Mouse (Mus musculus) forebrain, embryonic 15.5 days (tissue): ENCODE data around the gene Prdm16. TPM values are rescaled to one million over a fixed set of nuclear protein-coding genes. Genes with fewer than 3 reads are reported as not detected.

ENCODE experiments used
- ATAC-seq: fragments of 200-750 bp; cut with Nextera tagmentation; replicated peaks from 2 replicates; pipeline ENCODE4 v1.8.0; 2017; ENCODE audit warnings: mild to moderate bottlenecking, moderate TSS enrichment, moderate library complexity
- H3K27ac ChIP-seq: fragments of 300-500 bp; sonication (generic); replicated peaks from 2 replicates; pipeline ENCODE4 v1.5.1; 2015; ENCODE audit warnings: mild to moderate bottlenecking, inconsistent platforms
- H3K27me3 ChIP-seq: fragments of 300-500 bp; sonication (generic); 2 replicates; pipeline ENCODE4 v1.6.1; 2015; ENCODE audit warnings: inconsistent platforms
- H3K36me3 ChIP-seq: fragments of 300-500 bp; sonication (generic); 2 replicates; pipeline ENCODE4 v1.6.1; 2015; ENCODE audit warnings: mild to moderate bottlenecking, inconsistent platforms
- H3K4me1 ChIP-seq: fragments of 300-500 bp; sonication (generic); 2 replicates; pipeline ENCODE4 v1.6.1; 2015; ENCODE audit warnings: inconsistent platforms
- H3K4me2 ChIP-seq: fragments of 300-500 bp; sonication (generic); replicated peaks from 2 replicates; pipeline ENCODE4 v1.6.1; 2015; ENCODE audit warnings: mild to moderate bottlenecking, inconsistent platforms
- H3K4me3 ChIP-seq: fragments of 300-500 bp; sonication (generic); 2 replicates; pipeline ENCODE4 v1.5.1; 2015; ENCODE audit warnings: mild to moderate bottlenecking, inconsistent platforms
- H3K9ac ChIP-seq: fragments of 300-500 bp; sonication (generic); replicated peaks from 2 replicates; pipeline ENCODE4 v1.6.1; 2015; ENCODE audit warnings: mild to moderate bottlenecking, inconsistent platforms
- H3K9me3 ChIP-seq: fragments of 300-500 bp; sonication (generic); 2 replicates; pipeline ENCODE4 v1.6.1; 2016; ENCODE audit warnings: inconsistent platforms
- WGBS: fragments of 180-500 bp; shearing (Covaris S2); methylation state at CpG from one replicate; pipeline ENCODE4 v1.1.7; 2015; ENCODE audit warnings: mixed read lengths; 5-methylcytosine and 5-hydroxymethylcytosine counted together
- polyA plus RNA-seq: library from polyadenylated mRNA; unstranded; fragments of >200 nt; fragmentation: Nextera tagmentation; extraction: Ambion mirVana; gene quantifications from 2 replicates; pipeline ENCODE4 v1.2.1, GENCODE M21; 2015

The Prdm16 gene
- polyA plus RNA-seq, 1 experiment from 2014 or later, result 33.5 TPM

DNA sequence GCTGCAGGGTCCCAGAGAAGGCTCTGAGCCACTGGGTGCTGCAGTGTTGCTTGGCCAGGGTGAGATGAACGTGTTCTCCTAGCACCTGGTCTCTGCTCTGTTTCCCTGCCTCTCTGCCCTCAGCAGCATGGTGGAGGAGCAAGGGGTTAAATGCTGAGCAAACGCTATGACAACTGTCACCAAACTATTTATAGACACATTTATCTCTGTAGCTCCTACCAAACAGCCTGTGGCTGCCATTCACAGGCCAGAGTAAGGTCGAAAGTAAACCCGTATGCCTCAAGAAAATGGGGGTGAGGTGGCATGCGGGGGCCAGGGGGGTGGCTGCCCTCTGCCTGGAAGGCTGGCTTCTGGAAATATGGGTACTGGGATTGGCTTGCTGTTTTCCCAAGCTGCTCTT is 94.1 kb downstream of the Prdm16 start:
- Histone ChIP-seq H3K4me1 (peaks cover 64% of the 10 kb centered on the region), H3K36me3 (no peaks in the 10 kb centered on the region), H3K27ac (peak overlapping the region; percentile 72), H3K9ac (no peak overlapping the region), H3K9me3 (no peaks in the 10 kb centered on the region), H3K27me3 (no peaks in the 10 kb centered on the region; the same call in 1 of the 2 replicates), H3K4me3 (no peak overlapping the region), H3K4me2 (no peak overlapping the region)
- 41% methylated on average over 5 of the region's 5 CpGs for WGBS
- ATAC-seq, result 0 out of 2 replicates have a peak, but pooled peaks have one; percentile 1

DNA sequence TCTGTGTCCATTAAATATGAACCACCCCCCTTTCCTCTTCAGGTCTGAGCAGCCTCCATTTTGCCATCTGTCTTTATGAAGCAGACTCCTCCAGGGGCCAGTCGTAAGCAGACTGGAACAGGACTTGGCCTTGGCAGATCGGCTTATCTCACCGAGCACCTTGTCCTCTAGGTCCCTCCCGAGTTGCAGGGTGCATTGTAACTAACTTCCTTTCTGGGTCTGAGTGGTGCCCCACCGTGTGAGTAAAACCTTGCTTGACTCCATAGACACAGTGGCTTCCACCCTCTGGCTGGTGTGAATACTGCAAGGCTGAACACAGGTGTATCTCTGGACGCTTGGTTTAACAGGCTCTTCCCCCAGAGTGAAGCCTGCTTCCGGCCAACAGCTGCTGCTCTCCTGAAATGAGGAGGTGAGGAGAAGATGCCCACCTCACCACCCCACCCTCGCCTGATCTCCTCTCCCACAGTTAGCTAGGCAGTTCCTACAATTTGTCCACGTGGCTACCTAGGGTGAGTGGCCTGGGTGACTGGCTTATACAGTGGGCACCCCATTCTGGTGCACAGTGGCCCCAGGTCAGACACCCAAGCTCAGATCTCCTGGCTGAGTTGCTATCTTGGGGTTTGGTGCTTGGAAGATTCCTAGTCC is 94.9 kb downstream of the Prdm16 start:
- no peak overlapping the region for H3K4me3 ChIP-seq
- H3K27ac ChIP-seq, result no peak overlapping the region; the same call in 1 of the 2 replicates
- peaks cover 58% of the 10 kb centered on the region for H3K4me1 ChIP-seq
- H3K9ac ChIP-seq, result no peak overlapping the region
- no peaks in the 10 kb centered on the region; the same call in 1 of the 2 replicates for H3K27me3 ChIP-seq
- no peak overlapping the region for H3K4me2 ChIP-seq
- no peaks in the 10 kb centered on the region for H3K36me3 ChIP-seq
- H3K9me3 ChIP-seq, result no peaks in the 10 kb centered on the region
- ATAC-seq, result no peak
- WGBS, result 72% methylated on average over 9 of the region's 9 CpGs

DNA sequence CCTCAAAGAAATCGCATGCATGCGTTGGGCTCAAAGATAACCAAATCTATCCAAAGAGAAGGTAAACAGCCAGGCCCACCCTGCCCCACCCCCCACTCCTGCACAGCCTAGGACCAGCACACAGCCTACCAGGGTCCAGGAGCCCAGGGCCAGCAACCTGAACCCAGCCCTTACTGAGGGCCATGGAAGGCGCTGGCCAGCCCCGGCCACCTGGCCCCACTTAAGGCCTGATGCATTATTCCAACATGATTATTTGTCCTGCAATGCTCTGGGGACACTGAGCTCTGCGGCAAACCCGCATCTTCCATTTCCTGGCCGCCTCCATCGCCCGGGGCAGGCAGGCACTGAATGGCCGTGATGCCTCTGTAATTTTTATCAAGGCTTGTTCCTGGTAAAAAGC is 96.0 kb downstream of the Prdm16 start:
- Histone ChIP-seq H3K9ac (peak overlapping the region; percentile 4; the same call in 1 of the 2 replicates), H3K4me1 (peaks cover 52% of the 10 kb centered on the region), H3K4me2 (no peak overlapping the region), H3K27me3 (no peaks in the 10 kb centered on the region), H3K36me3 (no peaks in the 10 kb centered on the region), H3K4me3 (no peak overlapping the region), H3K9me3 (no peaks in the 10 kb centered on the region), H3K27ac (peak overlapping the region; percentile 43)
- 11% methylated on average over 10 of the region's 10 CpGs for WGBS
- ATAC-seq, result no peak

DNA sequence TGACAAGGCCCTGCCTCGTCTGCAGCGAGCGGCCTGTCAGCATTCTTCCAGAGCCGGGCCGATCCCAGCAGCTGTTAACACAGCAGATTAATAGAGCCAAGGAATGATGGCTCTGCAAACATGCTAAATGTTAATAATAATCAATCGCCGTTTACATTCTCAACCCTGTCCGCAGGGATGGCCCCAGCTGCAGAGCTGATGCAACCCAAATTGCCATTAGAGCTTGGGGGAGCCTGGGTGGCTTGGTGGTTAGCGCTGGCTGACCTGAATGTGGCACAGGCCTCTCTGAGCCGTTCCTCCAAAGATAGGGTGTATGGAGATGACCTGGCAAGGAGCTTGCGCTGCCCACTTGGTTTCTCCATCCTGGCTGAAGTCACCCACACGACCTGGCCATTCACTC is 97.0 kb downstream of the Prdm16 start:
- Histone ChIP-seq H3K4me3 (no peak overlapping the region), H3K4me2 (no peak overlapping the region), H3K9me3 (no peaks in the 10 kb centered on the region), H3K27me3 (no peaks in the 10 kb centered on the region), H3K36me3 (no peaks in the 10 kb centered on the region), H3K9ac (no peak overlapping the region), H3K27ac (no peak overlapping the region), H3K4me1 (peaks cover 43% of the 10 kb centered on the region)
- 82% methylated on average over 12 of the region's 12 CpGs for WGBS
- ATAC-seq, result no peak

- H3K27ac ChIP-seq, result no peak overlapping the region
- no peaks in the 10 kb centered on the region for H3K27me3 ChIP-seq
- no peaks in the 10 kb centered on the region for H3K36me3 ChIP-seq
- H3K9ac ChIP-seq, result no peak overlapping the region
- H3K4me1 ChIP-seq, result peaks cover 34% of the 10 kb centered on the region
- H3K4me2 ChIP-seq, result no peak overlapping the region
- H3K9me3 ChIP-seq, result no peaks in the 10 kb centered on the region
- ATAC-seq, result no peak
- WGBS, result 86% methylated on average over 4 of the region's 4 CpGs
- H3K4me3 ChIP-seq, result no peak overlapping the region
Measured at GRCm38 (mm10) chr4:154538727-154539126, 97.9 kb downstream of the Prdm16 start.

DNA sequence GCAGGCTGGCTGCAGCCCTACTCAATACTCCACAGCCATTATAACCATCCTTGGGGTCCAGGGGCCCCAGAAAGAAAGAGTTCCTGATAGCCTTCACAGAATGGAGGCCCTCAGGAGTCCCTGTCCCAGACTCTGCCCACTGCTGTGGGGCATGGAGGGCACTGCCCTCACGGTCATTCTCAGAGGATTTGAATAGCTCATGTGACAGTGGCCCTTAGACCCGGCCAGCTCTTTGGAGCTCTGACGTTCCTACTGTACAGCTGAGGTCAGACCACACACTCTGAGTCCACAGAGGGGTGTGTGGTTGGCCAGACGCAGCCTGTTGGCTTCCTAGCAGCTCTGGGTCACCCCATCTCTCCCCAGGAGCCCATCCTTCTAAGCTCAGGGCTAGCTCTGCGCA is 100.6 kb downstream of the Prdm16 start:
- Histone ChIP-seq H3K4me2 (no peak overlapping the region), H3K4me1 (peaks cover 19% of the 10 kb centered on the region), H3K4me3 (no peak overlapping the region), H3K27me3 (no peaks in the 10 kb centered on the region), H3K9ac (no peak overlapping the region), H3K27ac (no peak overlapping the region), H3K36me3 (no peaks in the 10 kb centered on the region), H3K9me3 (no peaks in the 10 kb centered on the region)
- 63% methylated on average over 5 of the region's 5 CpGs for WGBS
- ATAC-seq, result no peak

DNA sequence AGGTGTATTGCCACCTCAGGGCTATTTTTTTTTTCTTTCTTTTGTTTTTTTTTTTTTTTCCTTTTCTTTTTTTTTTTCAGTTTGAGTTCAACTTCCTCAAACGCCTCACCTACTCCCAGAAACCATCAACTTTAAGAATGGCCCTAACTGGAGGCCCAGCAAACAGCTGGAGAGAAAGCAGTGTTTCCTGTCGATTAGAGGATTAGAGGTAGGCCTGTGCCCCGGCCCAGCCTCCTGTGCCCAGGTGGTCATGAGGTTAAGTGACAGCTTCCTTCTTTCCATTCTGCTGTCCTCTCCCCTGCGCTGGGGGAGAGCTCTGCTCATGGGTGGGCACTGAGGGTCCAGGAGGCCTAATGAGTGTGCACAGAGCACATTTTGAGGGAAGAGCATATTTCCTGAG is 105.3 kb downstream of the Prdm16 start:
- no peaks in the 10 kb centered on the region for H3K36me3 ChIP-seq
- H3K27me3 ChIP-seq, result no peaks in the 10 kb centered on the region
- H3K4me3 ChIP-seq, result no peak overlapping the region
- peaks cover 21% of the 10 kb centered on the region for H3K4me1 ChIP-seq
- H3K4me2 ChIP-seq, result no peak overlapping the region
- WGBS, result 33% methylated on average over 4 of the region's 4 CpGs
- H3K9ac ChIP-seq, result no peak overlapping the region
- no peak for ATAC-seq
- H3K27ac ChIP-seq, result no peak overlapping the region
- no peaks in the 10 kb centered on the region for H3K9me3 ChIP-seq

- Histone ChIP-seq H3K4me1 (peaks cover 25% of the 10 kb centered on the region), H3K4me2 (no peak overlapping the region), H3K27me3 (no peaks in the 10 kb centered on the region), H3K4me3 (no peak overlapping the region), H3K36me3 (no peaks in the 10 kb centered on the region), H3K27ac (no peak overlapping the region), H3K9ac (no peak overlapping the region), H3K9me3 (no peaks in the 10 kb centered on the region)
- 70% methylated on average over 7 of the region's 7 CpGs for WGBS
- ATAC-seq, result no peak
Measured at GRCm38 (mm10) chr4:154530336-154530735, 106.3 kb downstream of the Prdm16 start.

DNA sequence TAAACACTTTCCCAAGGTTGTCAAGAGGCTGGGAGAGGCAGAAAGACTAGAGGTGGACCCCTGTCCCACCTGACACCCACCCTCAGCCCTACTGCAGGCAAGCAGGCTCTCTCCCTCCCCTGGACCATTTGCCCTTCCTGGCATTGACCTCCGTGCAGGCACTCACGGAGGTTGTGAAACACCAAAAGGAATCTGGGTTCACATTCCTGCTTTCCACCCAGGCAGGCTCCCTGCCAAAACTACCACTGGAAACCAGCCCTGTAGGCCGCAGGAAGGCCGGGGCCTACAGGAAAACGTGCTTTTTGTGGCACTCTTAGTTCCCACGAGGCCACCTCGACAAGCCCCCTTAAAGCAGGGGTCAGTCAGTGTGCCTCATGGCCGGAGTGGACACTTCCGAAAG is 109.2 kb downstream of the Prdm16 start:
- no peak overlapping the region for H3K9ac ChIP-seq
- no peak overlapping the region for H3K27ac ChIP-seq
- H3K4me2 ChIP-seq, result no peak overlapping the region
- H3K4me3 ChIP-seq, result no peak overlapping the region
- ATAC-seq, result no peak
- peaks cover 40% of the 10 kb centered on the region for H3K4me1 ChIP-seq
- 59% methylated on average over 9 of the region's 9 CpGs for WGBS
- H3K27me3 ChIP-seq, result no peaks in the 10 kb centered on the region
- H3K36me3 ChIP-seq, result no peaks in the 10 kb centered on the region
- no peaks in the 10 kb centered on the region for H3K9me3 ChIP-seq

- no peak overlapping the region for H3K27ac ChIP-seq
- H3K36me3 ChIP-seq, result no peaks in the 10 kb centered on the region
- no peaks in the 10 kb centered on the region for H3K27me3 ChIP-seq
- no peak overlapping the region for H3K4me2 ChIP-seq
- no peaks in the 10 kb centered on the region for H3K9me3 ChIP-seq
- 87% methylated on average over 6 of the region's 6 CpGs for WGBS
- no peak overlapping the region for H3K4me3 ChIP-seq
- ATAC-seq, result no peak
- H3K9ac ChIP-seq, result no peak overlapping the region
- H3K4me1 ChIP-seq, result peaks cover 32% of the 10 kb centered on the region
Measured at GRCm38 (mm10) chr4:154526351-154526786, 110.3 kb downstream of the Prdm16 start.

DNA sequence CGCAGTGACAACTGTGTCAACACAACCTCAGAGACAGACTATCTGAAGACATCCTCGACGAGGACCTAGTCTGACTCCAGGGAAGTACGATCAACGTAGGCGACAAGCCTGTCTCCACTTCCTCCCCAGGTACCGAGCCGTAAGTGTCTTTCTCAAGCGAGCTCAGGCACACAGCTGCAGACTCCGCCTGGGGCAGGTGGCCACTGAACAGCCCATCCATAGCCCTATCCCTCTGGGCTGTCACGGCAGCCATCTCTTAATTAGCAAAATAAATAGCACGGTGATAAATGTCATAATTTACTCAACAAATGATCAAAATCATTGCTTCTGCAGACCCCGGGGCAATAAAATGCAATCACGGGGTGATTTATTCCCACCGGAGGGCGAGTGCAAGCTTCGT is 112.8 kb downstream of the Prdm16 start:
- no peak overlapping the region for H3K4me3 ChIP-seq
- H3K9ac ChIP-seq, result no peak overlapping the region
- H3K27ac ChIP-seq, result no peak overlapping the region
- no peaks in the 10 kb centered on the region for H3K27me3 ChIP-seq
- no peaks in the 10 kb centered on the region for H3K9me3 ChIP-seq
- ATAC-seq, result no peak
- H3K4me2 ChIP-seq, result no peak overlapping the region
- no peaks in the 10 kb centered on the region for H3K36me3 ChIP-seq
- H3K4me1 ChIP-seq, result peaks cover 34% of the 10 kb centered on the region
- WGBS, result 62% methylated on average over 17 of the region's 17 CpGs

- no peaks in the 10 kb centered on the region for H3K27me3 ChIP-seq
- no peaks in the 10 kb centered on the region for H3K36me3 ChIP-seq
- no peaks in the 10 kb centered on the region for H3K9me3 ChIP-seq
- no peak for ATAC-seq
- H3K4me3 ChIP-seq, result no peak overlapping the region
- H3K4me2 ChIP-seq, result no peak overlapping the region
- WGBS, result 90% methylated on average over 7 of the region's 7 CpGs
- peaks cover 30% of the 10 kb centered on the region for H3K4me1 ChIP-seq
- H3K9ac ChIP-seq, result no peak overlapping the region
- H3K27ac ChIP-seq, result no peak overlapping the region
Measured at GRCm38 (mm10) chr4:154521881-154522676, 114.6 kb downstream of the Prdm16 start.
